In the genomic region with DNA sequence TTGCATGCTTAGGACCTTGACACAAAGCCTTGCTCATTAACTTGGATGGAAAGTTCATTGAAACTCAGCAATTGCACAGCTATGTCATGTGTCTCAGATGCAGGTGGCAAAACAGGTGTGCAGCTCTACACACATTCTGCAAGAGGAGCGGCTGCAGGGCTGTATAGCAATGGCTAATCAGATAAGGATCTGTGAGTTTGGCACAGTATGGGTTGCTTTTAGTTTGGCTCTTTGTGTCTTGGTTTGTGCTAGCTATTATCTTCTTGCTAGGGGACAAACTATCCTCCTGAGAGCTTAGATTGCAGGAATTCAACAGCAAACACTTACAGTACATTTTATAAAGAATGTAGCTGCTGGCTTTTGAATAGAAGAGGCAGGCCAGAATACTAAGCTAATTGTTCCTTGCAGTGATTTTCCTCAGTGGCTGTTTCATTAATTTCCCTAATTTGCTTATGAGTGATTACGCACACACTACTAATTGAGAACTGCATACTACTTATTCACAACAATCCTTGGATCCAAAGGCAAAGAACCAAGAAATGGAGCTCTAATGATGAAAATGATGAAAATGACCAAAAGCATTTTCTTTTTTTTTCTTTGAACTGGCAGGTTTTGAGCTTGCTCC, we compare ENCODE assay signal across 25 mouse cellular contexts.
DNase-seq lines count a peak whose midpoint lies in the region; ATAC-seq and TF ChIP-seq lines count a peak whose summit lies in the region.
"Had no signal": no experiment of that assay in that cellular context is flagged by ENCODE, and none has a peak within 500 bp of the region (broad histone marks: within the 10 kb centered on the region; RNA-seq: fewer than 3 reads in every experiment).

No protein-coding gene starts in this region.

- TF ChIP-seq EP300 in MEL (IDR thresholded peaks at IDR 0.05; ENCODE audit: low read depth in 1 of 2, low read length in 2 of 2) = no peak

- no peak overlapping the region for H3K4me3 ChIP-seq in intestine, postnatal 0 days (ENCODE audit: low read depth, low read length)
- H3K4me3 ChIP-seq in intestine, embryonic 15.5 days (replicated peaks) = no peak overlapping the region
- H3K4me3 ChIP-seq in MEL (ENCODE audit: control insufficient read depth in 1 of 2, insufficient read depth in 1 of 2, low read depth in 2 of 2, low read length in 2 of 2) = no peak overlapping the region
- no peak overlapping the region for H3K4me3 ChIP-seq in forebrain, embryonic 15.5 days
- H3K4me3 ChIP-seq: embryonic facial prominence, embryonic 12.5 days; heart, embryonic 10.5 days; heart, embryonic 15.5 days; myocyte; neural tube, embryonic 12.5 days had no signal

- 77% methylated on average over 2 of the region's 2 CpGs for whole genome bisulfite sequencing in intestine, postnatal 0 days
- 87% methylated on average over 2 of the region's 2 CpGs for WGBS in intestine, embryonic 15.5 days
- 10% methylated on average over 2 of the region's 2 CpGs for WGBS in forebrain, embryonic 15.5 days

- no peaks in the 10 kb centered on the region for H3K27me3 ChIP-seq in intestine, postnatal 0 days (replicated peaks; ENCODE audit: control insufficient read depth, insufficient read depth, low read length)
- no peaks in the 10 kb centered on the region for H3K27me3 ChIP-seq in intestine, embryonic 15.5 days (replicated peaks)
- H3K27me3 ChIP-seq in MEL (ENCODE audit: control insufficient read depth in 1 of 2, insufficient read depth in 2 of 2, low read length in 2 of 2) = peaks cover 2% of the 10 kb centered on the region in 2 experiments; a peak in 3 of 4 replicates
- no peaks in the 10 kb centered on the region for H3K27me3 ChIP-seq in forebrain, embryonic 15.5 days
- H3K27me3 ChIP-seq: embryonic facial prominence, embryonic 12.5 days; heart, embryonic 15.5 days; neural tube, embryonic 12.5 days had no signal

- no peaks in the 10 kb centered on the region for H3K9me3 ChIP-seq in intestine, postnatal 0 days (ENCODE audit: control insufficient read depth)
- no peaks in the 10 kb centered on the region for H3K9me3 ChIP-seq in intestine, embryonic 15.5 days
- no peaks in the 10 kb centered on the region for H3K9me3 ChIP-seq in MEL (replicated peaks; ENCODE audit: insufficient read depth, low read length)
- H3K9me3 ChIP-seq in forebrain, embryonic 15.5 days = no peaks in the 10 kb centered on the region
- H3K9me3 ChIP-seq: embryonic facial prominence, embryonic 12.5 days; heart, embryonic 10.5 days; heart, embryonic 15.5 days; neural tube, embryonic 12.5 days had no signal

- no peak for TF ChIP-seq RAD21 in MEL (IDR thresholded peaks at IDR 0.05; ENCODE audit: low read depth, low read length)

- TF ChIP-seq CTCF in intestine, postnatal 0 days (IDR thresholded peaks at IDR 0.05; ENCODE audit: low read depth) = no peak
- no peak for TF ChIP-seq CTCF in MEL (IDR thresholded peaks at IDR 0.05 in 2 of 3, conservative IDR thresholded peaks at IDR 0.05 in 1 of 3; ENCODE audit: control insufficient read depth in 1 of 3, insufficient read depth in 1 of 3, low read depth in 2 of 3, low read length in 3 of 3, poor library complexity in 1 of 3, severe bottlenecking in 1 of 3)

- TF ChIP-seq POLR2A in MEL (IDR thresholded peaks at IDR 0.05; ENCODE audit: control insufficient read depth in 1 of 2, insufficient read depth in 1 of 2, low read depth in 1 of 2, low read length in 2 of 2, poor library complexity in 1 of 2) = no peak

- no peaks in the 10 kb centered on the region for H3K36me3 ChIP-seq in intestine, postnatal 0 days (ENCODE audit: control insufficient read depth, insufficient read depth)
- H3K36me3 ChIP-seq in intestine, embryonic 15.5 days = no peaks in the 10 kb centered on the region
- peaks cover 0 to 2% of the 10 kb centered on the region in 2 experiments; a peak in 2 of 4 replicates for H3K36me3 ChIP-seq in MEL (ENCODE audit: control insufficient read depth in 1 of 2, insufficient read depth in 2 of 2, low read length in 2 of 2)
- no peaks in the 10 kb centered on the region for H3K36me3 ChIP-seq in forebrain, embryonic 15.5 days
- H3K36me3 ChIP-seq: embryonic facial prominence, embryonic 12.5 days; heart, embryonic 10.5 days; heart, embryonic 15.5 days; neural tube, embryonic 12.5 days had no signal

- no peak overlapping the region for H3K27ac ChIP-seq in intestine, postnatal 0 days (ENCODE audit: low read depth, low read length)
- H3K27ac ChIP-seq in intestine, embryonic 15.5 days = no peak overlapping the region
- no peak overlapping the region for H3K27ac ChIP-seq in MEL (ENCODE audit: control insufficient read depth, low read depth, low read length)
- no peak overlapping the region for H3K27ac ChIP-seq in forebrain, embryonic 15.5 days (replicated peaks)
- H3K27ac ChIP-seq: embryonic facial prominence, embryonic 12.5 days; heart, embryonic 10.5 days; heart, embryonic 15.5 days; liver, embryonic 14.5 days; neural tube, embryonic 12.5 days had no signal

- ATAC-seq in intestine, postnatal 0 days = peak; percentile 51; the same call in 1 of the 2 replicates
- ATAC-seq in intestine, embryonic 15.5 days = no peak
- ATAC-seq in forebrain, embryonic 15.5 days (replicated peaks) = peak; percentile 80

- no peak for DNase-seq in MEL (ENCODE audit: low read depth, low spot score)
- DNase-seq in Muller cell, postnatal 12 days (ENCODE audit: inconsistent ontology term) = peak; percentile 87
- DNase-seq in c-Kit-positive CD71-positive TER-119-positive erythroid progenitor cells, embryonic 14.5 days (ENCODE audit: low spot score) = no peak
- no peak for DNase-seq in heart, adult 11 months
- no peak for DNase-seq in right cerebral cortex, postnatal 25 days
- DNase-seq: adrenal gland, postnatal 10 days; B cell, adult 2 months; cerebellum, adult 11-12 months; cerebellum, adult 9-11 months; embryo, embryonic 11 days; heart, postnatal 36 days; kidney, adult 11 months; kidney, postnatal 25 days; liver; lung, adult 2 months; lung, postnatal 10 days had no signal

- H3K4me1 ChIP-seq in intestine, postnatal 0 days (replicated peaks; ENCODE audit: control insufficient read depth, insufficient read depth, low read length) = no peaks in the 10 kb centered on the region
- H3K4me1 ChIP-seq in intestine, embryonic 15.5 days (replicated peaks) = no peaks in the 10 kb centered on the region
- H3K4me1 ChIP-seq in MEL (ENCODE audit: control insufficient read depth in 1 of 2, insufficient read depth in 2 of 2, low read length in 2 of 2) = no peaks in the 10 kb centered on the region
- peaks cover 6% of the 10 kb centered on the region for H3K4me1 ChIP-seq in forebrain, embryonic 15.5 days
- H3K4me1 ChIP-seq: embryonic facial prominence, embryonic 12.5 days; heart, embryonic 10.5 days; heart, embryonic 15.5 days; neural tube, embryonic 12.5 days had no signal

- H3K9ac ChIP-seq in intestine, postnatal 0 days (ENCODE audit: low read depth, low read length) = no peak overlapping the region
- H3K9ac ChIP-seq in intestine, embryonic 15.5 days = no peak overlapping the region
- H3K9ac ChIP-seq in MEL (ENCODE audit: control insufficient read depth, low read depth, low read length, poor library complexity, severe bottlenecking) = no peak overlapping the region
- H3K9ac ChIP-seq in forebrain, embryonic 15.5 days (replicated peaks) = no peak overlapping the region
- H3K9ac ChIP-seq: embryonic facial prominence, embryonic 12.5 days; heart, embryonic 15.5 days; liver, embryonic 14.5 days; neural tube, embryonic 12.5 days had no signal

- H3K79me2 ChIP-seq in MEL (ENCODE audit: control insufficient read depth, insufficient read depth, low read length, poor library complexity) = no peaks in the 10 kb centered on the region

- H3K4me2 ChIP-seq in intestine, postnatal 0 days (replicated peaks; ENCODE audit: low read depth) = no peak overlapping the region
- no peak overlapping the region for H3K4me2 ChIP-seq in intestine, embryonic 15.5 days (replicated peaks)
- H3K4me2 ChIP-seq in forebrain, embryonic 15.5 days (replicated peaks) = no peak overlapping the region
- H3K4me2 ChIP-seq: embryonic facial prominence, embryonic 12.5 days; heart, embryonic 15.5 days; neural tube, embryonic 12.5 days had no signal

TF ChIP-seq in MEL, 35 proteins besides CTCF, POLR2A, EP300 and RAD21:
- TF ChIP-seq BHLHE40 (IDR thresholded peaks at IDR 0.05; ENCODE audit: borderline replicate concordance, low read depth, low read length) (no peak), MYC (IDR thresholded peaks at IDR 0.05; ENCODE audit: low read depth, low read length) (no peak), GATA1 (IDR thresholded peaks at IDR 0.05; ENCODE audit: low read depth, low read length) (peak; percentile 21; the same call in 1 of the 2 replicates), MYB (IDR thresholded peaks at IDR 0.05; ENCODE audit: low read depth, low read length) (no peak), MEF2A (IDR thresholded peaks at IDR 0.05; ENCODE audit: extremely low read depth, insufficient replicate concordance, low read depth, low read length, poor library complexity, severe bottlenecking) (no peak), MAFK (IDR thresholded peaks at IDR 0.05; ENCODE audit: borderline replicate concordance, low read depth, low read length) (no peak)
